Mouse (Mus musculus): ENCODE measurements around the gene Rack1. TPM values are rescaled to one million over a fixed set of nuclear protein-coding genes. Genes with fewer than 3 reads are reported as not detected.
"Not testable (repeated sequence)": the region's sequence is repeated elsewhere in the genome, so short reads cannot be mapped to it uniquely, and the experiment has no call there.

The Rack1 gene
- polyA plus RNA-seq, 1 experiment from 2014 or later, result 428 TPM

DNA sequence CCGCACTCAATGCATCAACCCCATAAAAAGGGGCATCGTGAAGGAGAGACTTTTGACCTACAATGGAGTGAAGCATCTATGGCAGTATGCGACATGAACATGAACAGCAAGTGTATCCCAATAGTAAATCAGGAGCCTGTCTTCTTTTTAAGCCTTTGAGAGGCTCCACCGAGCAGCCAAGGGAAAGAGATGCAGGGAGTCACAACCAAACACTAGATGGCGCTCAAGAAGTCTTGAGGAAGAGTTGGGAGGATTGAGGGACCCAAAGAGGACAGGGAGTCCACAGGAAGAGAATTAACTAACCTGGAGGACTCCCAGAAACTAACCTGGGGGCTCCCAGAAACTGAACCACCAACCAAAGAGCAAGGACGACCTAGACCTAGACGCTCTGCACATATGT is 20.7 kb upstream of the Rack1 start:
- no peak overlapping the region for H3K4me2 ChIP-seq
- no peaks in the 10 kb centered on the region for H3K9me3 ChIP-seq (replicated peaks)
- H3K27ac ChIP-seq (ENCODE audit: poor library complexity, severe bottlenecking), result no peak overlapping the region
- no peak overlapping the region for H3K9ac ChIP-seq
- no peak for ATAC-seq (ENCODE audit: insufficient number of reproducible peaks, low FRiP score)
- 29% methylated on average over 7 of the region's 7 CpGs for WGBS
- H3K36me3 ChIP-seq, result no peaks in the 10 kb centered on the region
- H3K27me3 ChIP-seq (replicated peaks), result no peaks in the 10 kb centered on the region
- no peaks in the 10 kb centered on the region; the same call in 1 of the 2 replicates for H3K4me1 ChIP-seq (replicated peaks)
- no peak overlapping the region for H3K4me3 ChIP-seq

GRCm38 (mm10) chr11:48782243-48782642 is 17.9 kb upstream of the Rack1 start:
- H3K27me3 ChIP-seq (replicated peaks), result no peaks in the 10 kb centered on the region
- ATAC-seq (ENCODE audit: insufficient number of reproducible peaks, low FRiP score), result no peak
- H3K9ac ChIP-seq, result no peak overlapping the region
- no peak overlapping the region for H3K27ac ChIP-seq (ENCODE audit: poor library complexity, severe bottlenecking)
- no peaks in the 10 kb centered on the region for H3K36me3 ChIP-seq
- WGBS, result 74% methylated on average over 4 of the region's 4 CpGs
- no peak overlapping the region for H3K4me2 ChIP-seq
- no peak overlapping the region for H3K4me3 ChIP-seq
- H3K9me3 ChIP-seq (replicated peaks), result no peaks in the 10 kb centered on the region
- H3K4me1 ChIP-seq (replicated peaks), result no peaks in the 10 kb centered on the region

- H3K9ac ChIP-seq, result no peak overlapping the region
- 46% methylated on average over 10 of the region's 10 CpGs for WGBS
- ATAC-seq (ENCODE audit: insufficient number of reproducible peaks, low FRiP score), result peak; percentile 69
These were observed 12.5 kb upstream of the Rack1 start for GRCm38 (mm10) chr11:48787455-48788211.

GRCm38 (mm10) chr11:48788311-48789089 is 11.6 kb upstream of the Rack1 start:
- Histone ChIP-seq H3K9ac (peak overlapping the region; percentile 60), H3K4me1 (replicated peaks) (peaks cover 4% of the 10 kb centered on the region; the same call in 1 of the 2 replicates), H3K4me2 (peak overlapping the region; percentile 60), H3K9me3 (replicated peaks) (no peaks in the 10 kb centered on the region), H3K4me3 (peak overlapping the region; percentile 44), H3K27ac (ENCODE audit: poor library complexity, severe bottlenecking) (no peak overlapping the region), H3K36me3 (no peaks in the 10 kb centered on the region), H3K27me3 (replicated peaks) (no peaks in the 10 kb centered on the region)
- ATAC-seq (ENCODE audit: insufficient number of reproducible peaks, low FRiP score), result 0 out of 2 replicates have a peak, but pooled peaks have one; percentile 54
- 5% methylated on average over 16 of the region's 16 CpGs for WGBS

More at GRCm38 (mm10) chr11:48787455-48788211, 12.5 kb upstream of the Rack1 start:
- no peaks in the 10 kb centered on the region for H3K36me3 ChIP-seq
- H3K4me3 ChIP-seq, result peak overlapping the region; percentile 44; the same call in 1 of the 2 replicates
- H3K9me3 ChIP-seq (replicated peaks), result no peaks in the 10 kb centered on the region
- peaks cover 4% of the 10 kb centered on the region; the same call in 1 of the 2 replicates for H3K4me1 ChIP-seq (replicated peaks)
- H3K27me3 ChIP-seq (replicated peaks), result no peaks in the 10 kb centered on the region
- H3K4me2 ChIP-seq, result peak overlapping the region; percentile 60
- H3K27ac ChIP-seq (ENCODE audit: poor library complexity, severe bottlenecking), result no peak overlapping the region

- Histone ChIP-seq H3K27me3 (replicated peaks) (no peaks in the 10 kb centered on the region), H3K4me3 (no peak overlapping the region), H3K9ac (no peak overlapping the region), H3K36me3 (no peaks in the 10 kb centered on the region), H3K4me1 (replicated peaks) (peaks cover 4% of the 10 kb centered on the region; the same call in 1 of the 2 replicates), H3K4me2 (no peak overlapping the region), H3K9me3 (replicated peaks) (no peaks in the 10 kb centered on the region), H3K27ac (ENCODE audit: poor library complexity, severe bottlenecking) (no peak overlapping the region)
- ATAC-seq (ENCODE audit: insufficient number of reproducible peaks, low FRiP score), result no peak
- 85% methylated on average over 5 of the region's 5 CpGs for WGBS
These were observed 10.9 kb upstream of the Rack1 start for GRCm38 (mm10) chr11:48789215-48789614.

DNA sequence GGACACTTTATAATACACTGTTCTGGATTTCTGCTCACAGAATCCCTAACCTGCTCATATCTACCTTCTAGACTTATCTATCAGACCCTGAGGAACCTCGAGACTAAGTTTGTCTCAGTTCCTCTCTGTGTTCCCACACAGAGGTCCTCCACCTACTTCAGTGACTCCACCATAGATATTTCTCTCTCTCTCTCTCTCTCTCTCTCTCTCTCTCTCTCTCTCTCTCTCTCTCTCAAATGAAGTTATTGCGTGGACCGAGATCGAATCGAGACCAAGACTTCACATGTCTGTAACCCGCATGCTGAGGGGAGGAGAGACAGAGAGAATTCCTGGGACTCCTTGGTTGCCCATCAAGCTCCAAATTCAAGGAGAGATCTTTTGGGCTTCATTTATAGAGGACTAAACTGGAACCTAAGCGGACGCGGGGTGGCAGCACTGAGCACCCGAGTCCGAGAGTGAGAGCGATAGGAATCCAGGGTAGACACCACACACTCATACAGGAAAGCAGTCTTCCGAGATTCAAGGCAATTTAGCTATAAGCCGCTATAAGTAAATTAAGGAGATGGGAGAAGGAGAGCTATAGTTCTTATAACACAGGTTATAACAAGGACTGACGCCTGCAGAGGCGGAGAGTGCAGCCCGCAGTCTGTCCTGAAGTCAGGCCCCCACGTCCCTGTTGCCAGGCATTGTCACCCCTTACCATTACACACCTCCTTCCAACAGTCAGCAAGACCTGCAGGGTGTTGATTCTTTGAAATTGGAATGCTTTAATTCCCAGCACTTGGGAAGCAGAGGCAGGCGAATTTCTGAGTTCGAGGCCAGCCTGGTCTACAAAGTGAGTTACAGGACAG is 9.9 kb upstream of the Rack1 start:
- Histone ChIP-seq H3K36me3 (no peaks in the 10 kb centered on the region), H3K9me3 (replicated peaks) (no peaks in the 10 kb centered on the region), H3K27me3 (replicated peaks) (no peaks in the 10 kb centered on the region), H3K4me1 (replicated peaks) (peaks cover 4% of the 10 kb centered on the region; the same call in 1 of the 2 replicates), H3K4me3 (peak overlapping the region; percentile 38), H3K4me2 (peak overlapping the region; percentile 67), H3K27ac (ENCODE audit: poor library complexity, severe bottlenecking) (no peak overlapping the region), H3K9ac (peak overlapping the region; percentile 47; the same call in 1 of the 2 replicates)
- peak; percentile 65; the same call in 1 of the 2 replicates for ATAC-seq (ENCODE audit: insufficient number of reproducible peaks, low FRiP score)
- WGBS, result 13% methylated on average over 20 of the region's 20 CpGs

GRCm38 (mm10) chr11:48790946-48791345 is 9.2 kb upstream of the Rack1 start:
- no peak for ATAC-seq (ENCODE audit: insufficient number of reproducible peaks, low FRiP score)
- Histone ChIP-seq H3K4me1 (replicated peaks) (peaks cover 4% of the 10 kb centered on the region; the same call in 1 of the 2 replicates), H3K4me2 (peak overlapping the region; percentile 20), H3K4me3 (no peak overlapping the region), H3K9me3 (replicated peaks) (no peaks in the 10 kb centered on the region), H3K36me3 (no peaks in the 10 kb centered on the region), H3K9ac (0 out of 2 replicates have a peak overlapping the region, but pooled peaks have one; percentile 10), H3K27me3 (replicated peaks) (no peaks in the 10 kb centered on the region), H3K27ac (ENCODE audit: poor library complexity, severe bottlenecking) (no peak overlapping the region)
- WGBS, result 55% methylated on average over 8 of the region's 8 CpGs

GRCm38 (mm10) chr11:48791894-48792293 is 8.2 kb upstream of the Rack1 start:
- H3K9me3 ChIP-seq (replicated peaks); H3K27me3 ChIP-seq (replicated peaks); ATAC-seq (ENCODE audit: insufficient number of reproducible peaks, low FRiP score); H3K27ac ChIP-seq (ENCODE audit: poor library complexity, severe bottlenecking); H3K4me1 ChIP-seq (replicated peaks); H3K9ac ChIP-seq; H3K36me3 ChIP-seq; H3K4me2 ChIP-seq; H3K4me3 ChIP-seq: not testable (repeated sequence)
- WGBS, result 82% methylated on average over 9 of the region's 9 CpGs

DNA sequence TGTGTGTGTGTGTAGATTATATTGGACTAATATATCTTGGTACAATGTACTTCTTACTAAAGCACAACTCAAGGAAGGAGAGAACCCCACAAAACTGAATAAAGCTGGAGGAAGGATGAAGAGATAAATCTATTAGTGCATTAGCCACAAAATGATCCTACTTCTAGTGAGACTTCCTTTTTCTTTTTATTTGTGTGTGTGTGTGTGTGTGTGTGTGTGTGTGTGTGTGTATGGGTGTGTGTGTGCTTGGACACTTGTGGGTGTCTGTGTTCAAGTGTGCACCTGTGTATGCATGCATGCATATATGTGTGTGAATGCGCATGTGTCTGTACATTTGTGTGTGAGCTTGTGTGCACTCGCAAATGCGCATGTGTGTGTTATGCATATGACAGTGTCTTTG is 6.9 kb upstream of the Rack1 start:
- H3K4me1 ChIP-seq (replicated peaks), result peaks cover 19% of the 10 kb centered on the region
- H3K27ac ChIP-seq (ENCODE audit: poor library complexity, severe bottlenecking), result no peak overlapping the region
- H3K27me3 ChIP-seq (replicated peaks), result no peaks in the 10 kb centered on the region
- H3K9ac ChIP-seq, result no peak overlapping the region
- ATAC-seq (ENCODE audit: insufficient number of reproducible peaks, low FRiP score), result no peak
- WGBS, result 94% methylated on average over 3 of the region's 3 CpGs
- H3K4me3 ChIP-seq, result no peak overlapping the region
- H3K36me3 ChIP-seq, result no peaks in the 10 kb centered on the region
- H3K9me3 ChIP-seq (replicated peaks), result no peaks in the 10 kb centered on the region
- no peak overlapping the region for H3K4me2 ChIP-seq

GRCm38 (mm10) chr11:48795221-48795620 is 4.9 kb upstream of the Rack1 start:
- H3K9ac ChIP-seq, result no peak overlapping the region
- ATAC-seq (ENCODE audit: insufficient number of reproducible peaks, low FRiP score), result no peak
- H3K36me3 ChIP-seq, result no peaks in the 10 kb centered on the region
- no peak overlapping the region for H3K27ac ChIP-seq (ENCODE audit: poor library complexity, severe bottlenecking)
- H3K9me3 ChIP-seq (replicated peaks), result no peaks in the 10 kb centered on the region
- no peaks in the 10 kb centered on the region for H3K27me3 ChIP-seq (replicated peaks)
- H3K4me2 ChIP-seq, result no peak overlapping the region
- 93% methylated on average over 7 of the region's 7 CpGs for WGBS
- H3K4me1 ChIP-seq (replicated peaks), result peaks cover 24% of the 10 kb centered on the region
- no peak overlapping the region for H3K4me3 ChIP-seq

All from heart, embryonic 12.5 days (tissue).